Mouse (Mus musculus): ENCODE results near the gene Tnfrsf17. TPM values are rescaled to one million over a fixed set of nuclear protein-coding genes. Genes with fewer than 3 reads are reported as not detected.
"Not testable (repeated sequence)": the region's sequence is repeated elsewhere in the genome, so short reads cannot be mapped to it uniquely, and the experiment has no call there.

Gene Tnfrsf17
- polyA plus RNA-seq, 1 experiment from 2014 or later = 0.22 TPM

GRCm38 (mm10) chr16:11359173-11359572, 45.6 kb downstream of the Tnfrsf17 start:
- ATAC-seq (replicated peaks) = no peak
- no peak overlapping the region for H3K4me2 ChIP-seq
- no peaks in the 10 kb centered on the region for H3K27me3 ChIP-seq (replicated peaks)
- no peaks in the 10 kb centered on the region for H3K36me3 ChIP-seq (replicated peaks)
- H3K9me3 ChIP-seq = no peaks in the 10 kb centered on the region
- no peak overlapping the region for H3K4me3 ChIP-seq
- 0 out of 2 replicates have a peak, but pooled peaks cover 5% of the 10 kb centered on the region for H3K4me1 ChIP-seq
- no peak overlapping the region for H3K9ac ChIP-seq
- WGBS = 74% methylated on average over 5 of the region's 5 CpGs
- H3K27ac ChIP-seq = no peak overlapping the region

- H3K4me2 ChIP-seq = no peak overlapping the region
- ATAC-seq (replicated peaks) = no peak
- no peaks in the 10 kb centered on the region for H3K27me3 ChIP-seq (replicated peaks)
- no peak overlapping the region for H3K27ac ChIP-seq
- WGBS = 25% methylated on average over 10 of the region's 10 CpGs
- H3K9ac ChIP-seq = no peak overlapping the region
- H3K9me3 ChIP-seq = no peaks in the 10 kb centered on the region
- no peaks in the 10 kb centered on the region for H3K36me3 ChIP-seq (replicated peaks)
- no peak overlapping the region for H3K4me3 ChIP-seq
- 0 out of 2 replicates have a peak, but pooled peaks cover 5% of the 10 kb centered on the region for H3K4me1 ChIP-seq
These were observed 46.3 kb downstream of the Tnfrsf17 start for GRCm38 (mm10) chr16:11359919-11360318.

GRCm38 (mm10) chr16:11360576-11360975, 47.0 kb downstream of the Tnfrsf17 start:
- not testable (repeated sequence) for H3K9ac ChIP-seq; H3K9me3 ChIP-seq; H3K36me3 ChIP-seq (replicated peaks); H3K27me3 ChIP-seq (replicated peaks); ATAC-seq (replicated peaks); H3K27ac ChIP-seq; H3K4me2 ChIP-seq; H3K4me3 ChIP-seq; H3K4me1 ChIP-seq
- WGBS = 73% methylated on average over 2 of the region's 2 CpGs

GRCm38 (mm10) chr16:11365626-11366025, 52.0 kb downstream of the Tnfrsf17 start:
- 83% methylated on average over 5 of the region's 5 CpGs for WGBS
- Histone ChIP-seq H3K4me1 (peaks cover 19% of the 10 kb centered on the region), H3K4me3 (no peak overlapping the region), H3K9ac (no peak overlapping the region), H3K27ac (no peak overlapping the region), H3K4me2 (no peak overlapping the region), H3K9me3 (no peaks in the 10 kb centered on the region), H3K36me3 (replicated peaks) (no peaks in the 10 kb centered on the region), H3K27me3 (replicated peaks) (no peaks in the 10 kb centered on the region)
- no peak for ATAC-seq (replicated peaks)

GRCm38 (mm10) chr16:11366851-11367250, 53.2 kb downstream of the Tnfrsf17 start:
- no peak overlapping the region for H3K27ac ChIP-seq
- H3K27me3 ChIP-seq (replicated peaks) = no peaks in the 10 kb centered on the region
- peaks cover 23% of the 10 kb centered on the region for H3K4me1 ChIP-seq
- H3K4me3 ChIP-seq = no peak overlapping the region
- no peaks in the 10 kb centered on the region for H3K36me3 ChIP-seq (replicated peaks)
- no peaks in the 10 kb centered on the region for H3K9me3 ChIP-seq
- H3K4me2 ChIP-seq = no peak overlapping the region
- ATAC-seq (replicated peaks) = no peak
- no peak overlapping the region for H3K9ac ChIP-seq
- 60% methylated on average over 1 of the region's 1 CpGs for WGBS

- ATAC-seq (replicated peaks) = no peak
- no peak overlapping the region for H3K4me2 ChIP-seq
- H3K9me3 ChIP-seq = no peaks in the 10 kb centered on the region
- WGBS = 91% methylated on average over 3 of the region's 3 CpGs
- no peak overlapping the region for H3K4me3 ChIP-seq
- H3K9ac ChIP-seq = no peak overlapping the region
- H3K27ac ChIP-seq = no peak overlapping the region
- no peaks in the 10 kb centered on the region for H3K27me3 ChIP-seq (replicated peaks)
- H3K36me3 ChIP-seq (replicated peaks) = no peaks in the 10 kb centered on the region
- peaks cover 23% of the 10 kb centered on the region for H3K4me1 ChIP-seq
These were observed 54.8 kb downstream of the Tnfrsf17 start for GRCm38 (mm10) chr16:11368412-11368811.

- Histone ChIP-seq H3K9ac (no peak overlapping the region), H3K9me3 (no peaks in the 10 kb centered on the region), H3K36me3 (replicated peaks) (no peaks in the 10 kb centered on the region), H3K4me3 (no peak overlapping the region), H3K4me2 (no peak overlapping the region), H3K4me1 (peaks cover 23% of the 10 kb centered on the region), H3K27me3 (replicated peaks) (no peaks in the 10 kb centered on the region), H3K27ac (no peak overlapping the region)
- no peak for ATAC-seq (replicated peaks)
- 47% methylated on average over 4 of the region's 4 CpGs for WGBS
These were observed 55.5 kb downstream of the Tnfrsf17 start for GRCm38 (mm10) chr16:11369162-11369561.

- WGBS = 4% methylated on average over 1 of the region's 1 CpGs
- H3K4me3 ChIP-seq = no peak overlapping the region
These were observed 56.0 kb downstream of the Tnfrsf17 start for GRCm38 (mm10) chr16:11369642-11370041.

More at GRCm38 (mm10) chr16:11369642-11370041, 56.0 kb downstream of the Tnfrsf17 start:
- no peaks in the 10 kb centered on the region for H3K9me3 ChIP-seq
- no peak overlapping the region for H3K4me2 ChIP-seq
- no peak overlapping the region for H3K9ac ChIP-seq
- no peaks in the 10 kb centered on the region for H3K27me3 ChIP-seq (replicated peaks)
- H3K4me1 ChIP-seq = peaks cover 23% of the 10 kb centered on the region
- ATAC-seq (replicated peaks) = peak; percentile 88
- H3K27ac ChIP-seq = peak overlapping the region; percentile 21; the same call in 1 of the 2 replicates
- no peaks in the 10 kb centered on the region for H3K36me3 ChIP-seq (replicated peaks)

Other genes with a start within 250 kb of the Tnfrsf17 start
- 28.0 and 28.8 TPM in 2 replicates for gene Litaf, start 247.7 kb upstream of the Tnfrsf17 start, polyA plus RNA-seq (2015; fragmentation: Nextera tagmentation; extraction: Ambion mirVana)
- 32.0 and 34.6 TPM in 2 replicates for gene Txndc11, start 179.2 kb upstream of the Tnfrsf17 start, polyA plus RNA-seq (2015; fragmentation: Nextera tagmentation; extraction: Ambion mirVana)
- gene Zc3h7a, start 137.4 kb upstream of the Tnfrsf17 start, polyA plus RNA-seq (2015; fragmentation: Nextera tagmentation; extraction: Ambion mirVana) = 74.5 and 84.6 TPM in 2 replicates
- gene Rsl1d1, start 110.5 kb upstream of the Tnfrsf17 start, polyA plus RNA-seq (2015; fragmentation: Nextera tagmentation; extraction: Ambion mirVana) = 119 and 122 TPM in 2 replicates
- 46.8 and 48.6 TPM in 2 replicates for gene Gspt1, start 59.5 kb upstream of the Tnfrsf17 start, polyA plus RNA-seq (2015; fragmentation: Nextera tagmentation; extraction: Ambion mirVana)
- 20.4 and 22.7 TPM in 2 replicates for gene Snx29, start 9.1 kb downstream of the Tnfrsf17 start, polyA plus RNA-seq (2015; fragmentation: Nextera tagmentation; extraction: Ambion mirVana)

All from midbrain, embryonic 15.5 days (tissue).